Mouse (Mus musculus): Measurements from ENCODE around the gene Gpr108.

DNA sequence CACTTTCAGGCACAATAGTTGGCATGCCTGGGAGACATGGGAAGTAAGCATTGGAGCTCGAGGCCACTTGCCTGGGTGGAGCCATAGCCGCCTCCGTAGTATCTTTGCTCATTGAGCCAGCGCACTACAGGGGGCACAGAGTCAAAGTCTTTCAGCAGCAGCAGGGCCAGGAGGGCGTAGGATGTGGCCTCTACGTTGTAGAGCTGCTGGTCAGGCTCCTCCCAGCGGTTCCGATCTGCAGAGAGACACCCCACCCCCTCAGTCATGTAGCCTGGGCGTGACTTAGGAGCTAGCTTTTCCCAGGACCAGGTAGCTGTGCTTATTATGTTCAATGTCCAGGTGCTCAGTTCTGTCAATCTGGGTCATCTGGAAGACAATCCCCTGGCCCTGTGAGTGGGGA lies 36.7 kb downstream of the Gpr108 start:
- TF ChIP-seq CTCF (conservative IDR thresholded peaks at IDR 0.05; ENCODE audit: insufficient read depth, insufficient read length, low read depth, low read length) (no peak), POLR2A (IDR thresholded peaks at IDR 0.05; ENCODE audit: low read depth, low read length) (no peak)
